Mouse (Mus musculus) c-Kit-negative CD71-positive TER-119-positive erythroid progenitor cells, embryonic 14.5 days (primary cell): ENCODE results near the gene Olfr1448.
"Not testable (repeated sequence)": the region's sequence is repeated elsewhere in the genome, so short reads cannot be mapped to it uniquely, and the experiment has no call there.

ENCODE experiments used
- DNase-seq: peaks from one replicate; pipeline ENCODE4 v3.0.0-alpha.2; 2013; ENCODE audit warnings: low read depth, low spot score

The Olfr1448 gene

DNA sequence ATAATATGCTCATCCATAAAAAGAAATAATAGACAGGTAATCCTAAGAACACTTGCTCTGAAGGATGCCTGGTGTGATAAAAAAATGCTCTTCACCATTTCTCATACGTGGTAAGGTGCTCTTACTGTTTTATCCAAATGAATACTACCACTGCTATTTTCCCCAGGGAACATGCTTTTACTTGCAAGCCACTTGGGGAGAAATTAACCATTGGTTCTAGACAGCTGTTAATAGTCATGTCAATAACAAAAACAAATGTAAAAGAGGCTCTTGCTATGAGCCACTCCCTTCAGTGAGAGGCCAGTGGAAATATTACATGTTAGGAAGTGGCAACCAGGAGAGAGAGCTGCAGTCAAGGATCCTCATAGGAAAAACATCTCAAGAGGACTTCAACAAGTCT is at the start of gene Olfr1448:
TSS of gene Olfr1448 (minus strand) at position 101 of the 400 bp plus-strand sequence.
- DNase-seq = no peak

DNA sequence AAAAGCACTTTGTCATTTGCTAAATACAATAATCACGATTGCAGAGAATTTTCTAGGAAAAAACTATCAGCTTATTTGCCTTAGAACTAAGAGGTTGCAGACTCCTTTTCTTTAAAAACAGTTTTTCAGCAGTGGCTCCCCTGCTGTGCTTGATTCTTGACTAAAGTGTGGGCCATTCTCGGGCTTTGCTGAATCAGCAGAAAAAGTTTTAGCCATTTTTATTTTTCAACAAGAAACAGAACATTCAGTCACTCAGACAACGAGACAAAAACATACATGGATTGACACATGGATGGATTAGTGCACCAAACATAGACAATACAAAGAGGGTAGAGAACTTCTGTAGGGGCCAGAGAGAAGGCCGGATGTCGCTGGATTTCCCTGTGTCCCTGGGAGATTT is 45.9 kb upstream of the Olfr1448 start:
- not testable (repeated sequence) for DNase-seq

DNA sequence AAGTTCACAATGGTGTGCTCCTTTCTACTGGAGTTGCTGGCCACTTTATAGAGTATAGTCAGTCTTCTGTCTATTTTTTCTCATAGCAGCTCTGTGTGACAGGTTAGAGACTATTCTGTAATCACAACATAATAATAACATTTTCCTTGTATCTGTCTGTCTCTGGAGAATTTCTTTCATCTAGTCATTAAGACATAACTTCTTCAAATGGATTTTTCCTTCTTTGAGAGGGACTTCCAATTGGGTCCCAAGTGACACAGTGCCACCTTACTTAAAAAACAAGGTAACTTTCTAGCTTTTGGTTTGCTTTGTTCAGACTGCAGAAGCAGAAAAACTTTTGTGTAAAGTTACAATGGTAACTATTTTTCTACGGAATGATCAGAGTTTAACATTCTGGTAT is 25.7 kb upstream of the Olfr1448 start, which contains the start of gene Olfr1450:
TSS of gene Olfr1450 (plus strand) at position 301 of the 400 bp plus-strand sequence.
- DNase-seq = no peak

DNA sequence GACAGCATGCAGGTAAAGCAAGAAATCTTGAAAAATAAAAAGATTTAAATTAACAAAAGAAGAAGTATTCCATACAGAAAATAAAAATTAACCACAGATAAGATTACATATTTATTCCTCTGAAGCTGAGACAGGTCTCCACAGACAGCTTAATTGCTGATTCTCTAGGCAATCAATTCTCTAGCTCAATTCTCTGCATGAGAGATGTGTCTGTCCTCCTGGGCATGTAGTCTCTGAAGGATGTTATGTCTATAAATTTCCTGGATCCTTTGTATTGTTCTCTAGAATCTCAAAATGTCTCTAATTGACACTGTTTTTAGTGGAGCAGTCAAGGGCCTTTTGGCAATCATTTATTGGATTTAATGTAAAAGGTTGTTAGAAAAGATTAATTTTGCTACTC is 6.3 kb upstream of the Olfr1448 start, which contains the start of gene Olfr1449:
TSS of gene Olfr1449 (plus strand) at position 301 of the 400 bp plus-strand sequence.
- DNase-seq = no peak

DNA sequence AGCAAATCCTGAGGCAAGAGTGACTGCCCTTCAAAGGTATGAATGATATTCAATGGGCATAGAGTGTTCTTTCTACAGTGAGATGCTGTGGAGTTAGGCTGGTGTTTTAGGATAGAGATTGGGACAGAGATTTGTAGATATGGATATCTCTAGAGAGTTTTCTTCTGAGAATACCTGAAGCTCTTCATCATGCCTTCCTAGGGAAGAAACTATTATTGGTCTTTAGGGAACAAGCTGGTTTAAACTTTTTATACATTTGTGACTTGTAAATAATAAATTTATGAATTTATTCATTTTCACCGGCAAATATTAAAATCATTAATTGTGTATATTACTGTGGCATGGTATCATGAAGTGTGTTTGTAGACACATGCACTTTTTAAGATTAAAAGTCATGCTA is 20.6 kb downstream of the Olfr1448 start, which contains the start of gene Olfr1447:
TSS of gene Olfr1447 (minus strand) at position 101 of the 400 bp plus-strand sequence.
- no peak for DNase-seq

DNA sequence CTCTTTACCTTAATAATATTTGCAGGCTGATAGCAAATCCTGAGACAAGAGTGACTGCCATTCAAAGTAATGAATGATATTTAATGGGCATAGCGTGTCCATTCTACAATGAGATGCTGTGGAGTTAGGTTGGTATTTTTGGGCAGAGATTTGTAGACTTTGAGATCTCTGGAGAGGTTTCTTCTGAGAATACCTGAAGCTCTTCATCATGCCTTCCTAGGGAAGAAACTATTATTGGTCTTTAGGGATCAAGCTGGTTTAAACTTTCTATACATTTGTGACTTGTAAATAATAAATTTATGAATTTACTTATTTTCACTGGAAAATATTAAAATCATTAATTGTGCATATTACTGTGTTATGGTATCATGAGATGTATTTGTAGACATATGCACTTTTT is 30.8 kb downstream of the Olfr1448 start, which contains the start of gene Olfr1446:
TSS of gene Olfr1446 (minus strand) at position 101 of the 400 bp plus-strand sequence.
- DNase-seq = no peak

DNA sequence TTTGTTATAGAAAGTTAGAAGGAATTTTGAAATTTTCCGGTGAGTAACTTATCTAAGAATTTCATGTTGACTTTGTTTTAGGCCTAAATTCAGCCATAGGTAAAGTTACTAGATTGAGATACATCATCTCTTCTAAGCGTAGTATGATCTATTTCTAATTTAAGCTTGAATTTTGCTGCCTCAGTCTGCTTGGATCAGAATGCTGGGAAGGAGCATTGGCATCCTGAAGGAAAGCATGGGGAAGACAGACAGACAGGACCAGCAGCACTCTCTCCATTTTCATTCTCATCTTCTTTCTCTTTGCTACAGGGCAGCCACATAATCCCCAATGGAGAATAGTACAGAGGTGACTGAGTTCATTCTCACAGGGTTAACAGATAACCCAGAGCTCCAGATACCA is 40.7 kb downstream of the Olfr1448 start, which contains the start of gene Olfr1445:
TSS of gene Olfr1445 (plus strand) at position 301 of the 400 bp plus-strand sequence.
- DNase-seq = no peak
